Mouse (Mus musculus) T-cell, adult 2 months (primary cell): ENCODE measurements around the gene Irf8.
"Not testable (repeated sequence)": the region's sequence is repeated elsewhere in the genome, so short reads cannot be mapped to it uniquely, and the experiment has no call there.

Experiments used
- DNase-seq: peaks from one replicate; pipeline ENCODE4 v3.0.0; 2022; ENCODE audit warnings: low spot score

The Irf8 gene

DNA sequence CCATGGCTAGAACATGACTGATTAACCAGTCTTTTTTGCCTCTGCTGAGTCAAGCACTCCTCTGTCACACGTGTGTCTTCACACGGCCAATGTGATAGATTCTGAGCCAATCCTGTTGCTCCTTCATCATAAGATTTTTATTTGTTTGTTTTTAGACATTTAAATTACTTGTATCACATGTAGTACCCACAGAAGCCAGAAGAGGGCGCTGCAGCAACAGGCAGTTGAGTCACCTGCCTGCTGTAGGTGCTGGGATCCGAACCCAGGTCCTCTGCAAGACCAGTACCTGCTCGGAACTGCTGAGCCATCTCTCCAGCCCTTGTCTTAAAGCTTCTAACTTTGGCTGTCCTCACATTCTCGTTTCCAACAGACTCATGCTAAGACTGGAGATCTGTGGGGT lies 13.1 kb upstream of the Irf8 start:
- no peak for DNase-seq

DNA sequence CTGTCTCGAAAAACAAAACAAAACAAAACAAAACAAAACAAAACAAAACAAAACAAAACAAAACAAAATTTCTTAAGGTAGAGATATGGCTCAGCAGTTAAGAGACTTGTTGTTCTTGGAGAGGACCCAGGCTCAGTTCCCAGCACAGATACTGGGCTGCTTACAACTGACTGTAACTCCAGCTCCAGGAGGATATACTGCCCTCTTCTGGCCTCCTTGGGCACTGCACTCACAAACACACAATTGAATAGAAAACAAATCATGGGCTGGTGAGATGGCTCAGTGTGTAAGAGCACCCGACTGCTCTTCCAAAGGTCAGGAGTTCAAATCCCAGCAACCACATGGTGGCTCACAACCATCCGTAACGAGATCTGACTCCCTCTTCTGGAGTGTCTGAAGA lies 12.1 kb upstream of the Irf8 start:
- DNase-seq: not testable (repeated sequence)

DNA sequence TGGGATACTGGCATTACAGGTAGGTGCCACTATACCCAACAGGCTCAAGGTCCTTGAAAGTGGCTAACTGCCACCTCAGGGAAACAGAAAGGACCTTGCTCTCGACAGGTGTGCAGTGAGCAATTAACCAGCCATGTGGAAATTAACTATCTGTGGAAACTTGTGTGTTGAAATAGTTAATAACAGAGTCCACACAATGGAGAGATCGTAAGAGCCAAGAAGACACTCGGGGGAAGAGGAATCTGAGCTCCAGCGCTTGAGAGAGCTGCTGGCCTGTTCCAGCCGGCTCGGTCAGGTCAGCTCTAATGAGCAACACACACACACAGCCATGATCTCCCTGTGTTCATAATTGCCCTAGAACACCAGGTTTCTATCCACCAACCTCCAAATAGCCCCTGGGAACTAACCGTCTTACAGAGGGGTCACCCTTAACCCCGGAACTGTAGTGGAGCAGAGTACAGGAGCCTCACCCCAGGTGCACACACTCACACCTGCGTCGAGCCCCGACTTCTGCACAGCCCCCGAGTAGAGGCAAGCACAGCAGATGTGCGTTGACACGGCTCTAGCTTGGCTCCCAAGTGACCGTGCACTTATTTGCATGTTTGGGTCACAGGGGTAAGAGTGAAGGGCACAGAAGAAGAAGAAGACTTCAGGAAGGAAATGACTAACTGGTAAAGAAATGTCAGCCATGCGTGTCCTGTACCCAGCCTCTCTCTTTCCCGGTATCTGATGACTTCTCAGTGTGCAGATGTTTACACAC lies 11.2 kb upstream of the Irf8 start:
- DNase-seq: no peak

DNA sequence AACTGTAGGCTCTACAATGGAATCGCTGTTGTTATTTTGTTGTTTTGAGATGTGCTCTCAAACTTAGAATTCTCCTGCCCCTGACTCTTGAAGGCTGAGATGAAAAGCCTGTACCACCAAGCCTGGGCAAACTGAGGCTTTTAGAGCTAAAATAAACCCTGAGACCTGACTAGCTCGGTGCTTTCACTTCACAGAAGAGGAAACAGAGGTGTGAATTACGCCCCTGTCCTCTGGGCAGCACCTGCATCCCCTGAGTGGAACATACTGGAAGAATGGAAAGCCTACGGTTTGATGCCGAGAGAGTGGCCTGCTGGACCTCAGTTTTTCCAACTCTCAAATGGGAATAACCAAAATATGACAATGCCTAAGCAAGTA lies 10.6 kb upstream of the Irf8 start:
- no peak for DNase-seq

DNA sequence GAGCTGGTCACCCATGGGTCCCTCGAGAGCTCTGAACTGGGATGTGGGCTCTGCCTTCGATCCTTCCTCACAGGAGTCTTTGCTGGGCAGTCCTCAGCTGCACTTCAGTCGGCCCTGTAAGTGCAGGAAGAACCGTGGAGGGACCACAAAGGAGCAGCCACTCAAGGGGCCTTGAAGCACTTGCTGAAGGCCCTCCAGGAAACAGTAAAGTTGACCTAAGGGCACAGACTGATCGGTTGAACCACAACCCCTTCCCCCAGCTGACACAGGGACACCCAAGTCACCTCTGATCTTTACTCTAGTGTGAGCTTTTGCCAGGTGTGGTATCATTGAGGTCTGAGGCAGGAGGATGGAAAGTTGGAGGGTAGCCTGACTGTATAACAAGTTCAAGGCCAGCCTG lies 10.1 kb upstream of the Irf8 start:
- no peak for DNase-seq

DNA sequence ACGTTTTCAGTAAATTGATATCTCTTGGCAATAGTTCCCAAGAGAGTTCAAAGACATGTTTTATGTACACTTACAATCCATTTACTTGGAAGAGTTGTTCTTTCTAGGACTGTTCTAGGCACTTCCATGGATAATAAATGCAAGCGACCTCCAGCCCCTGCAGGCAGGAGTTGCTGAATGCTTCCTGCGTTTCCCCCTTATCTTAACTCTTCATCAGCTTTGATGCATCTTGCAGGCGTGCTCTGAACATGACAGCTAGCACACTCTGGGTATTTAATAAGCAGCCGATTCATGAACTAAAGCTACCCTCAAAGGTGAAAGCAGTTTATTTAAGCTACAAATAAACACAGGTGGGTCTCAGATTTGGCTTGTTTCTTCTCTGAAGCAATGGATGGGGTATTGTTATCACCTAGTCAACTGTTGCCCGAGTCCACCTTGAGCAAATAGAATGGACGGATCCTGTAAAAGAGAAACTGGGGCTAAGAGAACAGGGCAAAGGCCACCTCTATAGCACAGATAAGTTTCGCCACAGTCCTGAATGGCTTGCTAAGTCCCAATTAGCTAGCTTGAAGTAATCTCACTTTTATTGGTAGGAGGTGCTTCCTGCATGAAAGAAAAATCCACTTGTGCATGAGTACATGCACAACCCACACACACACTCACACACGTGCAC lies 7.5 kb upstream of the Irf8 start:
- no peak for DNase-seq

DNA sequence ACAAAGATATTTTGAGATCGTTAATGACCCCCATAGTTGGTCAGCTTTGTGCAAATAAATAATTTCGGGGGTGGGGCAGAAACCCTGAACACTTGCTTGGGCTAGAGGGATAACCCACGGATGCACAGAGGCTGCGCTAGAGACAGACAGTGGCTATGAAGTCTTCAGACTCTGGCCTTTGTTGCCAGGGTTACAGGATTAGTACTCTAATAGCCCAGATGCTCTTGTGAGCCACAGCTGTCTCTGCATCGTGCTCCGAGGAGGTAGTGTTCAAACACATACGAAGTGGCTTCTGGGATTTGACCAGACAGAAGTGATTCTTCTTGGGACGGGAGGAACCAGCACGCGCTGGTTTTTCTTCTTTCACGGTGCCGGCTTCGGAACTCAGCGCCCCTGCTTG lies 4.6 kb upstream of the Irf8 start:
- no peak for DNase-seq

DNA sequence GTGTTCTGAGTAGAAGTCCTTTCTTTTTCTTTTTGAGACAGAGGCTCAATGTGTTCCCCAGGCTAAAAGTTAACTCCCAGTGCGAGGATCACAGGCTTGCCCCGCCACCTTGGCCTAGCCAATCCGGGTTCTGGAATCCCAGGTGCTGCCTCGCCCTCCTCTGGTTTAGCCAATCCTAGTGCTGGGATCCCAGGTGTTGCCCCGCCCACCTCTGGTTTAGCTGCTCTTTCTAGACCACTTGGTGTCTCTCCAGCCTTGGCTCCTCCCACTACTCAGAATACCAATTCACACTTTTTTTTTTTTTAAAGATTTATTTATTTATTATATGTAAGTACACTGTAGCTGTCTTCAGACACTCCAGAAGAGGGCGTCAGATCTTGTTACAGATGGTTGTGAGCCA lies 4.1 kb upstream of the Irf8 start:
- DNase-seq: no peak

DNA sequence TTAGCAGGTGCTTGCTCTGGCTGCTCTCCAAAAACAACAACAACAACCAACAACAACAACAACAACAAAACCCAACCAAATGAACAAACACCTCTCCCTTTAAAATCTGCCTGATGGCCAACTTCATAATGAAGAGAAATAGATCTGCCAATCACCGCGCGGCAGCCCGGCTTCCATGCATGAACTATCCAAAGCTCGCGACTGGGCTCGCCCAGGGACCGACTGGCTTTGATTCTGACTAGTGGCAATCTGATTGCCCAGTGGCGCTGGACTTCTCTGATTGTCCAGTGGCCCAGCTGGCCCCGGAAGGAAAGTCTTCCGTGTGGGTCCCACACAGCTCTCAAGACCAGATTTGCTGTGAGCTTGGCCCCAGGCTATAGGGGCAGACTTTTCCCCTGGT lies 328 bp downstream of the Irf8 start:
- no peak for DNase-seq

DNA sequence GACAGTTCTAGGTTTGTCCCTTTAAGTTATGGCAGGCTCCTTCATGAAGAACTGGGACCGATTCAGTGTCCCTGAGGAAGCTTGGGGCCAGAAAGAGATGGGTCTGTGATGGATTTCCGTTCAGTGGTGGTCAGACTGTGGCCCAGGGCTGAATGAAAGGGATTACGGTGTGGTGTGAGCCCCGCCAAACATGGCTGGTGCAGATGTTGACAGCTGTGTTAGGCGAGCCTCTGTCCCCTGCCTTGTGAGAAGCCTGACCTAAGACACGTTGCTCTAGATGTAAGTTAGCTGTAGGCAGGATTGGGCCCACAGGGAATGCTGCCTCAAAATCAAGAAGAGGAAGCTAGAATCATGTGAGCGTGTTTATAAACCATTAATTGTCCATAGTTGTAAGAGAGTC lies 1.0 kb downstream of the Irf8 start:
- no peak for DNase-seq

DNA sequence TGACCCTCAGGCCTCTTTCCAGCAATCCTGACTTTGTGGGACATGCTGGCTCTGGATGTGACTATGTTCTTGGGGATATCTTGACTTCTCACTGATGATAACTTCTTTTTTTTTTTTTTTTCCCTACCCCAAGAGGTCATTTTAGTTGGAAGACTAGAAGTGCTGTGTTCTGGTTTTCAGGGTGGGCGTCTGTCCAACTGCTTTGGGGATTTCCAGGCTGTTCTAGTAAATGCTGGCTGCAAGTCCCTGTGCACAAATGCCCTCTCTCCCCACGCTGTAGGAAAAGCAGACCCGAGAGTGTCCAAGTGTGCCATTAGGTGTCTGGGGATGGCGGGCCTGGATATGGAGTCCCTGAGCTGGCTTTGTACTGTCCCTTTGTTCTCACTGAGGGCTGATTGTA lies 2.6 kb downstream of the Irf8 start:
- no peak for DNase-seq

DNA sequence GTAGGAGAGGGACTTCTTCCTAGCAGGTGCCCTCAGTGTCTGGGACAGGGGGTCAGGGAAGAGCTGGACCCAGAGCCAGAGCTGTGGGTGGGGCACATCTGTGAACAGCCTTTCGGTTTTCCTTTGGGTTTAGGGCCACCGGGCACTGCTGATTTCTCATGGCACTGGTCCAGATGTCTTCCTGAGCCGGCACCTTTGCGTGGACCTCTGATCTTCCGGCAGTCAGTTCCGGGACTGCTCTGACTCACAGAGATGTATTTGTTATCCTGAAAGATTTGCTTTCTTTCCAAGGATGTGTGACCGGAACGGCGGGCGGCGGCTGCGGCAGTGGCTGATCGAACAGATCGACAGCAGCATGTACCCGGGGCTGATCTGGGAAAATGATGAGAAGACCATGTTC lies 3.4 kb downstream of the Irf8 start:
- DNase-seq: no peak

DNA sequence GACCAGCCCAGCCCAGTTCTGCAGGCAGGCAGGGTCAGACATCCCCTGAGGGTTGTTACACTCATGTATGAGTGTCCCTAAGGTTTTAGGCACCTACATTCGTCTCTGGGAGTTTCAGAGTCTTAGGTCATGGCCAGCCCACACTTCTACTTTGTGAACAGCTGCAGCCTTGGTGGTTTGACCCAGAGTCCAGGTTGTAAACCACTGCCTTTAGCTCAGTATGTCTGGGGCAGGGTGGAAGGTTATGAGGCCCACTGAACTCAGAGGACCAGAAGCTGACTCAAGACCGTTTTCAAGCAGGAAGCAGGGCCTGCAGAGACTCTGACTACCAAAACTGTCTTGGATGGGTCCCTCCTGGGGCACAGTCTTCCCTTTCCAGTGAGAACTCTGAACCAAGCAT lies 4.4 kb downstream of the Irf8 start:
- no peak for DNase-seq

DNA sequence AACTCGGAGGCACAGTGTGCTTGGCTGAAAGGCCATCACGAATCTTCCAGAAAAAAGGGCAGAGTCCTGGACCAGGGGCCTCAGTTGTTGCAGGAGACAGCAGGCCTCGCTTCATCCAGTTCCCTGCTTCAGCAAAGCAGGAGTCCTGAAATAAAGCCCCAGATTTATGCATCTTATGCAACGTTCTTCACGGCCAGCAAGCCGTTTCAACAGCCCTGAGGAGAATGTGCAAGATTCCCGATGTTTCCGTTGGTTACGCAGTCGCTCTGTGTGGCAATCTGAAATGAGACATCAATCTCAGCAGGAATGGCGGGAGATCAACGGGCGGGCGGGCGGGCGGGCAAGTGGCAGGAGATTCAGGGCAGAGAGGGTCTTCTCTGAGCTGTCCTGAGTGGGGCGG lies 4.8 kb downstream of the Irf8 start:
- DNase-seq: no peak

DNA sequence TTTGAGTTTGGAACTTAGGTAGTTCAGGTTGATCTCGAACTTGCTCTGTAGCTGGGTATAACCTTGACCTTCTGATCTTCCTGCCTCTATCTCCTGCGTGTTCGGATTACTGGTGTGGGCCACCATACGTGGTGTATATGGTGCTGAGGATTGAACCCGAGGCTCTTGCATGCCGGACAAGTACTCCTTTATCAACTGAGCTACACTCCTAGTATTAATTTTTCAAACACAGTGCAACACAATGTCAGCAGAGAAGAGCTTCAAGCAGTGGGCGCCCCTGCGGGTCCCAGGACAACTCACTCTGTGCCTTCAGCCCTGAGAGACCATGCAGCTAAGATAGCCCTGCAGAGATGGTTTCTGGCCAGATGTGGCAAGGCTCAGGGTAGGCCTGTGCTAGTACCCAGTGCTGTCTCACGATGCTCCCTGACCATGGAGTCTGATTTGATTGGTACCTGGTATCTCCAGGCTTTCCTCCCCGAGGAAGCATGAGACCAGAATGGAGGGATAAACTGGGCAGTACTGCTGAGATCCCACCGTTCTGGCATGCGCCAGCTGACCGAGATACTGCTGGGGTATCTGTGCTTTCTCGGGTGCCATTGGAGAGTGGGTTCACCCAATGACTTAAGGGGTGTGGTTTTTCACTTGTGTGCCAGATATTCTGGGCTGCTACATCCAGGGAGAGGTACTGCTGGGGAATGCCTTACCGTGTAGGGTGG lies 5.8 kb downstream of the Irf8 start:
- no peak for DNase-seq

DNA sequence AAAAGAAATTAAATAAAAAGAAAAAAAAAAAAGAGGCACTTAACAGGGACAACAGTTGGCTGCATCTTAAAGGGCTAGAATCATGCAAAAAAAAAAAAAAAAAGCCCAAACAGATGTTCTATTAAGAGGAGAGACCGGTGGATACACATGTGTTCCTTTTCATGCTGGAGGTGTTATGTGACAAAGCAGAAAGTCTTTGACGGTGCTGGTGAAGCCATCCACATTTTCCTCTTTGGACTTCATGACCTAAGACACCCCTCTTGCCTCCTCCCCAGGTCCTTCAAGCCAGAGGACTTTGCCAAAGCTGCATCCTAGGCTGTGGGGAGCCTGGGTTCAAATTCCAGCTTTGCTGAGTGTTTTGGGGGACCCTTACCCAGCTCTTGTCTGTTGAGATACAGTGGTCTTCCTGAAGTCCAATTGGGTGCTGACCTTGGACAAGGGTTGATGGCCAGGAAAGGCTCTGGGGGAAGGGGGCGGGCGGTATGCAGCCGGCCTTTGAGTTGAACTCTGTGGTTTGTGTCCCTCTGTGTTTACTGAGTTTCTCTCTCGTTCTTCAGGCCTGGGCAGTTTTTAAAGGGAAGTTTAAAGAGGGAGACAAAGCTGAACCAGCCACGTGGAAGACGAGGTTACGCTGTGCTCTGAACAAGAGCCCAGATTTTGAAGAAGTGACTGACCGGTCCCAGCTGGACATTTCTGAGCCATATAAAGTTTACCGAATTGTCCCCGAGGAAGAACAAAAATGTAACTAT lies 7.2 kb downstream of the Irf8 start:
- DNase-seq: no peak

DNA sequence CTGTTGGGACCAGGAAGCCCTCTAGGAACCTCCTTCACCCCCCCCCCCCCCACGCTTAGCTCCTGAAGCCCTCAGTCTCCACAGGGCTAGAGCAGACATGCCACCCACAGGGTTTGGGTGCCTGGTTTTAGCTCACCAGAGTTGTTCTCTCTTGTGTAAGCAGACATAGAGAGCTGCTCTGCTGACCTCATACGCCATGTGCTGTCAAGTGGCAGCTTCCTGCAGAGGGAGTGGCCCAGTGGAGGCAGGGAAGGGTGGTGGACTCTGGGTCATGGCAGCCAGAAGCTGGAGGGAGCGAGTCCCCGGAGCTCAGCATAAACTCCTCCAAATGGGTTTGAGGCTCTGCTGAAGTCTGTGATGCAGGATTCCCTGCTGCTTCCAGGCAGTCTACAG lies 7.7 kb downstream of the Irf8 start:
- DNase-seq: no peak

DNA sequence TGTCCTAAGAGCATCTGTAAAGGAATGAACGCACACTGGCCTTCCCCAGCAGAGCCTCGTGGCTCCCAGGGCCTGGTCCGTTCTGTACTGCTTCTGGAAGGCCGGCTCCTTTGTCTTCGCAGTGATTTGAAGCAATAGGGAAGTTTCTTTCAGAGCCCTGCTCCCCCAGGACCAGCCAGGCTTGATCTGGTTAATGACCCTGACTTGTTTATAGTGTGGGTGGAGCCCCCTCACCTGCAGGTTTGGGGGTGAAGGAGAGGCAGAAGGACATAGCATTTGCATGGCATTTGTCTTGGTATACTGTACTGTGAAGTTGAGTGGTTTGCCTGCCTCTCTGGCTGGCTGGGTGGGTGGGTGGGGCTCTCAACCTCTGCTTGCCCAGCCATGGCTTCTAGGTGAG lies 8.3 kb downstream of the Irf8 start:
- DNase-seq: no peak

DNA sequence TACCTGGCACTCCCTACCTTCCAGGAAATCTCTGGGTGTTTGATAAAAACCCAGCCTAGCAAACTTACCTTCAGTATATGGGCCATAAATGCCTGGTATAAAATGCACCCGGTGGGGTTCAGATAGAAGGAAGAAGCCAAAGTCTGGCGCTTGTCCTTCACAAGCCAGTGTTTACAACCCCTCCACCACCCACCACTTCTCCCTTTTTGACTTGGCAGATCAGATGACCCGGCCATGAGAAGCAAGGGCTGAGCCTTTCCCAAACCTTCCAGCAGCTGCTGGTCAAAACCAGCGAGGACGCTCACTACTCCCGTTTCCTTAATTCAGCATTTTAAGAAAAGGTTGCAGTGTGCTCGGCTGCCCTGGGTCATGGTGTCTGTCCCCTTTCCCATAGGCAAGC lies 9.1 kb downstream of the Irf8 start:
- DNase-seq: no peak

DNA sequence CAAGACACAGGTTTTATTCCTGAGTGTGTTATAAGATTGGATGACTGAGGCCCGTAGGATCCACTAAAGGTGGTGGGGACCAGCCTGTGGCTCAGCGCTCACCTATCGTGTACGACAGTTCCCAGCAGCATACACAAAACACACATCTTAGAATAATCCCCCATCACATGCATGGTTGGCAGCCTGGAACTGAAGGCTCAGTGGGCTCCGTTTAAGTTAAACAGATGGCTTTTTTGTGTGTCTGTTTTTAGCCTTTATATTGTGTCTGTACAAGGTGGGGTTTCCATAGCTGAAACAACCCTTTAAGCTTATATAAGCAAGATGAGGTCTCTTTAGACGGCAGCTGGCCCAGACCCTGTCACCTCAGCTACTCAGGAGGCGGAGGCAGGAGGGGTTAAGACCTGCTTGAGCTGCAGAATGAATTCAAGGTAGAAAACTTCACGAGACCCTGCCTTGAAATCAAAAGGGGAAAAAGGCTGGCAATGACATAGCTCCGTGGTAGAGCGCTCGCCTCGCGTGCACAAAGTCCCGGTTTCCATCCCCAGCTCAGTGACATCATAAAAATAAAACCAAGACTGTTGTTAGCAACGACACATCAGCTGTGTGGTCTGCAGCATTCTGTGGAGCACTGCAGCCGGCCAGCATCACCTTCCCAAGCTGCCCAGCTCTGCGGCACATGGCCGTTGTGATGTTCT lies 10.0 kb downstream of the Irf8 start:
- DNase-seq: no peak

DNA sequence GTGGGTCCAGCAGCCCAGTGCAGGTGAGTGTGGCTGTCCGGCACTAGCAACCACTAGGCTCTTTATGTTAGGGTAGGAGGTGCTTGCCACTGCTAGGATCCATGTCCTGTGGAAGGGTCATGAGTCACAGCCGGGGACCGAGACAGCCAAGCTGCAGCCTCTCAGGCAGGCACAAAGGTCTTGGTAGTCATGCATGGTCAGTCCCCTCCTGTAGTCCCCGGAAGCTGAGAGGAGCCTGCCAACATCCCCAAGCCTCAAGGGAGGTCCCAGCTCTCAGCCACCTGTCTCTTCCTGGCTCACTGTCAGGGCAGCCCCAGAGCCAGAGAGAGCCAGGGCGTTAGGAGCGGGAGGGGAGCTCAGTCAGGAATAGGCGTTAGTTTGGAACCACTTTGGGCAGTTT lies 11.1 kb downstream of the Irf8 start:
- DNase-seq: no peak

DNA sequence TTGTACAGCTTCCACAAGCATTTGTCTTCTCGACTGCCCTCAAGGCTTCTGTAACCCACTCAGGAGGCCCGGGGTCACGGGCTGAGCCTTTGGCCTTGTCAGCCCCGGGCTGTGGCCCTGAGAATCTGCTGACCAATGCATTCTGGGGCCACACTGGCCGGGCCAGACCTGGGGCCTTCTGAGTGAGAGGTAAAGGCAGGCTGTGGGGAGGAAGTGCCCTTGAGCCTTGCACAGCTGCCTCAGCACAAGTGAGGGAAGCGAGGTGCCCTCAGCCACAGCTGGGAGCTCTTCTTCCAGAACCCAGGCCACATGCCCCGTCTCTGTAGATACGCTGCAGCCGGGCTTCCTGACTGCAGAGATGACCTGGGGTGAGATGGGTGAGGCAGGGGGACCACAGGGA lies 14.5 kb downstream of the Irf8 start:
- DNase-seq: no peak
